Mouse (Mus musculus) kidney, embryonic 14.5 days (tissue): ENCODE measurements around the gene Lgals3. TPM values are rescaled to one million over a fixed set of nuclear protein-coding genes. Genes with fewer than 3 reads are reported as not detected.
"Not testable (repeated sequence)": the region's sequence is repeated elsewhere in the genome, so short reads cannot be mapped to it uniquely, and the experiment has no call there.

Source experiments
- ATAC-seq: fragments of 200-750 bp; cut with Nextera tagmentation; 2 replicates; pipeline ENCODE4 v1.8.0; 2017; ENCODE audit warnings: moderate number of reproducible peaks, mild to moderate bottlenecking, moderate TSS enrichment, moderate library complexity; ENCODE audit not compliant: low FRiP score, low TSS enrichment
- H3K27ac ChIP-seq: fragments of 300-500 bp; sonication (generic); 2 replicates; pipeline ENCODE4 v1.5.1; 2014; ENCODE audit warnings: low read depth, mild to moderate bottlenecking, low read length, moderate library complexity, mixed read lengths
- H3K27me3 ChIP-seq: fragments of 300-500 bp; sonication (generic); 2 replicates; pipeline ENCODE4 v1.6.1; 2014; ENCODE audit warnings: mild to moderate bottlenecking, low read length; ENCODE audit not compliant: control insufficient read depth, insufficient read depth
- H3K36me3 ChIP-seq: fragments of 300-500 bp; sonication (generic); 2 replicates; pipeline ENCODE4 v1.6.1; 2014; ENCODE audit warnings: low read length, mixed read lengths; ENCODE audit not compliant: control insufficient read depth, insufficient read depth
- H3K4me1 ChIP-seq: fragments of 300-500 bp; sonication (generic); 2 replicates; pipeline ENCODE4 v1.6.1; 2014; ENCODE audit warnings: low read length, mixed read lengths; ENCODE audit not compliant: control insufficient read depth, insufficient read depth
- H3K4me2 ChIP-seq: fragments of 300-500 bp; sonication (generic); replicated peaks from 2 replicates; pipeline ENCODE4 v1.6.1; 2014; ENCODE audit warnings: low read depth, mild to moderate bottlenecking, low read length
- H3K4me3 ChIP-seq: fragments of 300-500 bp; sonication (generic); 2 replicates; pipeline ENCODE4 v1.5.1; 2014; ENCODE audit warnings: mild to moderate bottlenecking, low read length
- H3K9ac ChIP-seq: fragments of 300-500 bp; sonication (generic); 2 replicates; pipeline ENCODE4 v1.6.1; 2014; ENCODE audit warnings: low read depth, mild to moderate bottlenecking, low read length, moderate library complexity
- H3K9me3 ChIP-seq: fragments of 300-500 bp; sonication (generic); 2 replicates; pipeline ENCODE4 v1.6.1; 2016; ENCODE audit warnings: low read length; ENCODE audit not compliant: control insufficient read depth
- WGBS: fragments of 180-500 bp; shearing (Covaris S2); extraction: QIAGEN DNeasy Blood & Tissue Kit; methylation state at CpG from one replicate; pipeline ENCODE4 v1.1.7; 2014; 5-methylcytosine and 5-hydroxymethylcytosine counted together
- polyA plus RNA-seq: library from polyadenylated mRNA; unstranded; fragments of >200 nt; fragmentation: Nextera tagmentation; extraction: Ambion mirVana; gene quantifications from 2 replicates; pipeline ENCODE4 v1.2.1, GENCODE M21; 2014

Gene Lgals3
- polyA plus RNA-seq, result 11.2 and 12.0 TPM in 2 replicates

- Histone ChIP-seq H3K27ac (peak within 1 kb of the TSS; percentile 62), H3K4me1 (0 out of 2 replicates have a peak, but pooled peaks cover 12% of the 10 kb centered on the region), H3K9me3 (no peaks in the 10 kb centered on the region), H3K36me3 (no peaks in the 10 kb centered on the region), H3K4me3 (no peak within 1 kb of the TSS), H3K27me3 (no peaks in the 10 kb centered on the region), H3K4me2 (no peak within 1 kb of the TSS), H3K9ac (no peak within 1 kb of the TSS)
- WGBS, result 61% methylated on average over 9 of the region's 9 CpGs
- peak; percentile 61 for ATAC-seq
These were observed at the start of gene Lgals3 for GRCm38 (mm10) chr14:47367461-47367860. Lgals3 (plus strand) TSS chr14:47367751.

DNA sequence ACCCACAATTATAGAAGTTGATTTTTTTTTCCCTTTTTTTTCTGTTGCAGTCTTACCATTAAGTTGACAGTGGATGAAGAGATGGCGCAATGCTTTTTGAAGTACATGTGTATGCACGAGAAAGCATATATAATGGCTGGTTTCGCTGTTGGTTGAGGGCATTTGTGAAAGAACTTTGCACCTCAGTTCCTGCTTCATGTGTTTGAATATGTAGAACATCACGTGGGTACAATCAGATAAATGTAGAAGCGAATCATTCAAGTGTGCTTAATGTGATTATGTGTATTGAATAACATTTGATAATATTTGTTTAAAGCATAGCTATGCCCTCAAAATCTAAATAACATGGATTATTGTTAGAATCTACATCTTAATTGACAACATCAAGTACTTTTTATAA, 48.2 kb upstream of the Lgals3 start:
- Histone ChIP-seq H3K9ac (no peak overlapping the region), H3K4me1 (no peaks in the 10 kb centered on the region), H3K4me3 (no peak overlapping the region), H3K36me3 (peaks cover 53% of the 10 kb centered on the region), H3K27ac (no peak overlapping the region), H3K27me3 (no peaks in the 10 kb centered on the region), H3K4me2 (no peak overlapping the region), H3K9me3 (no peaks in the 10 kb centered on the region)
- ATAC-seq, result no peak
- 92% methylated on average over 5 of the region's 5 CpGs for WGBS

DNA sequence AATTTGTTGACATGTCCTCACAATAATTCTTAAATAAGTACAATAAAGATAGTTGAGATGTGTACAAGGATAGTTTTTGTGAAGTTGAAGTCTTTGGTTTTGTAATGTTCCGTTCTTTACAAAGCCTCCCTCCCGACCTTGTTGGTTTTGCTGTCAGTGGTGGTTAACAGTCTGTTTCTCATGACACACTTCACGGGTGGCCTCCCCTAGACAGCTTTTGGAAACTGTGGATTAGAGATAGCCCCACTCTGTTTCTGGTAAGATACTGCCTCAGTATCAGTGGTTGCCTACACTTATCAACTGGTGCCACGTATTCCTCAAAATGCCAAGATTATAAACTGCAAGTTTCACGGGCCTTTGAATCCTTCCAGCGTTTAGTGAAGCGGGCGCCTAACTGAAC, 46.0 kb upstream of the Lgals3 start:
- H3K36me3 ChIP-seq, result peaks cover 34% of the 10 kb centered on the region
- not testable (repeated sequence) for H3K4me3 ChIP-seq, H3K4me2 ChIP-seq, H3K4me1 ChIP-seq, H3K9me3 ChIP-seq, H3K27ac ChIP-seq, H3K27me3 ChIP-seq, ATAC-seq, H3K9ac ChIP-seq
- WGBS, result 86% methylated on average over 5 of the region's 8 CpGs

GRCm38 (mm10) chr14:47325965-47326761, 41.4 kb upstream of the Lgals3 start:
- WGBS, result 81% methylated on average over 9 of the region's 9 CpGs
- no peaks in the 10 kb centered on the region for H3K4me1 ChIP-seq
- no peak overlapping the region for H3K9ac ChIP-seq
- no peak for ATAC-seq
- no peaks in the 10 kb centered on the region for H3K9me3 ChIP-seq
- H3K36me3 ChIP-seq, result no peaks in the 10 kb centered on the region; the same call in 1 of the 2 replicates
- no peaks in the 10 kb centered on the region for H3K27me3 ChIP-seq
- H3K4me3 ChIP-seq, result no peak overlapping the region
- H3K27ac ChIP-seq, result no peak overlapping the region
- no peak overlapping the region for H3K4me2 ChIP-seq

- no peak overlapping the region for H3K4me2 ChIP-seq
- H3K9me3 ChIP-seq, result no peaks in the 10 kb centered on the region
- no peak overlapping the region for H3K4me3 ChIP-seq
- H3K27ac ChIP-seq, result no peak overlapping the region
- no peak overlapping the region for H3K9ac ChIP-seq
- 95% methylated on average over 5 of the region's 5 CpGs for WGBS
- no peaks in the 10 kb centered on the region for H3K27me3 ChIP-seq
- no peak for ATAC-seq
- H3K36me3 ChIP-seq, result no peaks in the 10 kb centered on the region; the same call in 1 of the 2 replicates
- H3K4me1 ChIP-seq, result no peaks in the 10 kb centered on the region
These were observed 40.2 kb upstream of the Lgals3 start for GRCm38 (mm10) chr14:47327347-47327746.

DNA sequence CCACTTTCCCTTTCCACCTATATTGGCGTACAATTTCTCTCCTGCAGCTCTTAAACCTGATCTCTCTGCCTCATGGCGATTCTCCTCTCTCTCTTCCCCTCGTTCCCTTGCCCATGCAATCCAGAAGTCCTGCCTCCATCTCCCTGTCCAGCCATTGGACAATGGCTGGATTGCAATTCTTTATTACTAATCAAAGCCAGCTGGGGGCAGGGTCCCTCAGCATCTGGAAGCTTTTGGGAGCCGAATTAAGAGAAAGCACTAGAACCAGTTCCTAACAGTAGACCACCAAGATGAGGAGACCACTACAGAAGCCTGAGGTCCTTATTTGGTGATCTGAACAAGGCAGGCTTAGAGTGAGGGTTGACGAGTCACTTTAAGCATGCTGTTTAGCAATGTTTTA, 35.6 kb upstream of the Lgals3 start:
- Histone ChIP-seq H3K27me3 (no peaks in the 10 kb centered on the region), H3K9ac (no peak overlapping the region), H3K4me2 (no peak overlapping the region), H3K9me3 (no peaks in the 10 kb centered on the region), H3K4me1 (no peaks in the 10 kb centered on the region), H3K4me3 (no peak overlapping the region), H3K36me3 (no peaks in the 10 kb centered on the region), H3K27ac (no peak overlapping the region)
- 69% methylated on average over 5 of the region's 5 CpGs for WGBS
- ATAC-seq, result no peak

- Histone ChIP-seq H3K4me1 (no peaks in the 10 kb centered on the region), H3K4me3 (no peak overlapping the region), H3K27me3 (no peaks in the 10 kb centered on the region), H3K27ac (no peak overlapping the region), H3K4me2 (no peak overlapping the region), H3K9me3 (no peaks in the 10 kb centered on the region), H3K9ac (no peak overlapping the region), H3K36me3 (no peaks in the 10 kb centered on the region)
- ATAC-seq, result no peak
- 79% methylated on average over 4 of the region's 4 CpGs for WGBS
These were observed 32.7 kb upstream of the Lgals3 start for GRCm38 (mm10) chr14:47334819-47335218.

DNA sequence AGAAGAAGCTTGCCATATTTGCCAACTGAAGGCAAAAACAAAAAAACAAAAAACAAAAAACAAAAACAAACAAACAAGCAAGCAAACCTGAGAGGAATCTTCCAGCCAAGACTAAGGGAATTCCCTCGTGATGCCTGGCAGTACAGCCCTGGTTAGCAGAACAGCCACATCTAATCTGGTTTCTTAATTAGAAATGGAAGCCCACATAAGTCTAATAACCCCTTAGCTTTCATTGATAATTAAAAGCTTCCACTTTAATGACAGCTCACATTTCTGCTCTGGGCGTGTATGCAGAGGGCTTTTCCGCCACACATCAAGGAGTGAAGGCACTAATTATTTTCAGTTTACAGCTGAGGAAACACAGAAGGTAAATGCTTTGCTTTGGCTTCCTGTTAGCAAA, 32.3 kb upstream of the Lgals3 start:
- Histone ChIP-seq H3K4me1 (no peaks in the 10 kb centered on the region), H3K4me3 (no peak overlapping the region), H3K36me3 (no peaks in the 10 kb centered on the region), H3K9me3 (no peaks in the 10 kb centered on the region), H3K4me2 (no peak overlapping the region), H3K27me3 (no peaks in the 10 kb centered on the region), H3K27ac (no peak overlapping the region), H3K9ac (no peak overlapping the region)
- ATAC-seq, result no peak
- WGBS, result 62% methylated on average over 3 of the region's 3 CpGs

- Histone ChIP-seq H3K9me3 (no peaks in the 10 kb centered on the region), H3K27ac (no peak overlapping the region), H3K4me2 (no peak overlapping the region), H3K27me3 (no peaks in the 10 kb centered on the region), H3K36me3 (no peaks in the 10 kb centered on the region), H3K4me3 (no peak overlapping the region), H3K4me1 (no peaks in the 10 kb centered on the region), H3K9ac (no peak overlapping the region)
- WGBS, result 89% methylated on average over 10 of the region's 10 CpGs
- ATAC-seq, result no peak
These were observed 27.2 kb upstream of the Lgals3 start for GRCm38 (mm10) chr14:47340231-47340925.
